Mouse (Mus musculus) neural tube, embryonic 10.5 days (tissue): Measurements from ENCODE around the gene Marveld1.

Experiments used
- DNase-seq: peaks from one replicate; pipeline ENCODE4 v3.0.0-alpha.2; 2017; ENCODE audit warnings: low spot score; ENCODE audit errors: extremely low spot score

Gene Marveld1

DNA sequence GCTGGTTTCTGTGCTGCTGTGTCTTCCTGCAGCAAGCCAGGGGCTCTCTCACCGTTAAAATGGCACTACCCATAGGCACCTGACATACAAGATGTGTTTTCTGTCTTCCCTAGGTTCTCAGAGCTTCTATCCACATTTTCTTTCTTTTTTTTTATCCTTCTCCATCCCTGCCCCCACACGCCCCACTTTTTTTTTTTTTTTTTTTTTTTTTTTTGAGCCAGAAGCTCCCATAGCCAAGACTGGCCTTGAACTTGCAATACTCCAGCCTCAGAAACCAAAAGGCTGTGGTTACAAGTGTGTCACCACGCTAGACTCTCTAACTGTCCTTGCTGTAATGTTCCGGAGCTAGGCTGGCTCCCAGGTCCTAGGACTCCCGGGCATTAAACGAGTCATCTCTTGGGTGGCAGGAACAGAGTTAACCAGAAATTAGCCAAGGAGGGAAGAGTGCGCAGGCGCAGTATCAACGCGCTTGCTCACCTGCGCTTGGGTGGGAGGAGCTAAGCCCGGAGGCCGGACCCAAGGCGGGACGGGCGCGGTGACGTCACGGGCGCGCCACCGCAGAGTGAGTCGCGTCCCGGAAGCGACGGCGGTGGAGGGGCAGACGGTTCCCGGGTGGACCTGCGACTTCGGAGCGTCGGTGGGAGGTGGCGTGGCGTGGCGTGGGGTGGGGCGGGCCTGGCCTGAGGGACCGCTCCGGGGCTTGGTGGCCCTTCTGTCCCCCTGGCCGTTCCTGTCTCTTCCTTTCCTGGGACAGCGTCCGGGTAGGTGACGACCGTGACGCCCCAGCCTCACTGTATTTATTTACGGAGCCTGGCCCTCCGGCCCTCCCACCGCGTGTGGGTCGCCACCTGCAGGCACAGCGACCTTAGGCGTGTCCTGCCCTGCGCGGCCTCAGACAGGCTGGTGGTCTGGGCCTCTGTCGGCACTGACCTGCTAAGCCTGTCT, 23.1 kb downstream of the Marveld1 start:
- DNase-seq = peak; percentile 88

DNA sequence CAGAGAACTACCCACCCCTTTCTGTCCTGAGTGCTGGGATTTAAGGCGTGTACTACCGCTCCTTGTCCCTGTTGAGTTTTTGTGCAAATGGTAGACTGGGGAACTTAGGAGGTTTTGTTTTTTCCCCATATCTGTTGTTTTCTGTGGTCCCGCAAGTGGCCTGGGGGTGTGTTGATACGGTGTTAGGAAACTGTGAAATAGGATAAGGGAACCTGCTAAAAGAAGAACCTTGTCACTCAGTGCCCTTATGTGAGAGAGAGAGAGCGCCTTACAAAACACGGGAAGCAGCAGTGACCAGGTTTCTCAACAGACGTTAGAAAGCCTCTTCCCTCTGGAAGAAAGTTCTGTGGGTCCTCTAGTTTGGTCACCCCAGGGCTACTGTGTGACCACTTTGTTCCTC, 29.6 kb downstream of the Marveld1 start:
- DNase-seq = no peak

DNA sequence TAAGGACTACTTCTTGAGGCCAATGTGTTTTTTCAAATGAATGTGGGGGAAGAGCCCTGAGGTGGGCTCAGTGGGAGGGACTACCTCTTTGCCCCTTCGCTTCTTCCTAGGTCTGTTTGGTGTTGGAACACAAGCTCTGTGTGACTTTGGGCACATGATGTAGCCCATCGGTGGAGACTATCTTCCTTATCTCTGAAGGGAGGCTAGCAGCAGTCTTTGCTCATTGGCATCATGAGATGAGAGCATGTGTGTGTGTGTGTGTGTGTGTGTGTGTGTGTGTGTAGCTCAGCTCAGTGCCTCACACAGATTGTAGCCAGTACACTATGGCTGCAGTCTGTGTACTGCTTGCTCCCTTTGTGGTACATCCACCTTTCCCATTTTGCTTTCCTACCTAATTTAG, 30.3 kb downstream of the Marveld1 start:
- no peak for DNase-seq

DNA sequence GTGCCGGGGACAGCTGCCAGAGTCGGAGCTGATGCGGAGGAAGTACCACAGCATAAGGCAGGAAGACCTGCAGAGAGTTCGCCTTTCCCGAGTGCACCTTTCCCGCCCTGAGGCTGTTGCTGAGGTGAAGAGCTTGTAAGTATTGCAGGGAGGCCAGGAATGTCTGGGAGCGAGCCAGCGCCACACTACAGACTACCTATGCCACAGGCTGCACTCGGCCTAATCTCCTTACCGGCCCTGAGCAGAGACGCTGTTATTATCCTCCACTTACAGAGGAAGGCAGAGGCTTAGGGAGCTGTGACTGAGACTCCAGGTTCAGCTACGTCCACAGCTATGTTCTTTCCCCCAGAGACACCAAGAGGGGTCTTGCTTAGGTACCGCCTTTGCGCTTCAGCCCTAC, 32.2 kb downstream of the Marveld1 start:
- no peak for DNase-seq

- no peak for DNase-seq
Measured at GRCm38 (mm10) chr19:42182673-42183072, 35.5 kb downstream of the Marveld1 start.

DNA sequence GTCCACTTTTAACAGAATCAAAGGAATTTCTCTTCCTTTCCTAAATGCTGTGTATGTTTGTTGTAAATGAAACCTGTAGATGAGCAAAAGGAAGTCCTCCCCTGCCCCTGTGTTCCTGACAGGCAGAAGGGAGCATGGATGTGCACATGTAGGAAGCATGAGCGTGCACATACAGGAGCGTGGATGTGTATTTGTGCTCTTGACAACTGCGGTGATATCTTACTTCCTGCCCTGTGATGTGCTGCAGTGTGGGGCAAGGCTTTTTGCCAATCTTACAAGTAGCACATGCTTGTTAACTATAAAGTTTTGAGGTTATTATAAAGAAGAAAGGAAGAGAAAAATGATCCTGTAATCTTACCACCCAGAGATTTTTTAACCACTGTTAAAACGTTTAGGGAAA, 42.5 kb downstream of the Marveld1 start:
- DNase-seq = no peak

- peak; percentile 75 for DNase-seq
Measured at GRCm38 (mm10) chr19:42190494-42190893, 43.3 kb downstream of the Marveld1 start.

DNA sequence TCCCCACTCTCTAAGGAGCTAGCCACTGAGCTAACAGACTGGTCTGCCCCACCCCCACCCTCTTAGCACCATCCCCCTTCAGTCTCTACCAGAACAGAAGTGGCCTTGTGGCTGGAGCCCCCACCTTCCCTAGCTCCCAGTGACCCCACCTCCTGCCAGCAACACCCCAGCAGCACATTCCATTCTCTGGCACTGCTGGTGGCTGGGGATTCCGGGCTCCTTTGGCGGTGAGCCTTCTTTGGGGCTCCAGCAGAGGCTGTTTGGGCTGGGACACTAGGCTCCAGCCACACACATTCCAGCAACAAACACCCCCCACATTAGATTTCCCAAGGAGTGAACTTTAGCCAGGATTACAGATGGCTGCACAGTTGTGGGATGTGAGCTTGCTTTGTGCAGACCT, 46.1 kb downstream of the Marveld1 start:
- DNase-seq = no peak

DNA sequence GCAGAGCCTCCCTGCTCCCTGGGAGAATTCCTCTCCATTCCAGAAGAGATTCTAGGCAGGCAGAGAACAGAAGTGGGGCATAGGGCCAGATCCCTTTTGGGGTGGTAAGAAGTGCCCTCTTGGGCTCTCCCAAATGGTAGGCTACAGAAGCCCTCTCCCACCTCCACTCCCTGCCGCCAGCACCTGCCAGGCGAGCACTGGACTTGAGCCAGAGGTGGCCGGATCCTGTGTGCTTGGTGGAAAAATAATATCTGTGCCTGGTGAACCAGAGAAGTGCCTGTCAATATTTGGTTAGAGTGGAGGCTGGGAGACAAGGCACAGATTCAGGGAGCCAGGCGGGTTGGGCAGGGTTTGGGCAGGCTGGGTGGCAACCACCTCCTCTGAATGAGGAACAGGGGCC, 49.2 kb downstream of the Marveld1 start:
- no peak for DNase-seq

- no peak for DNase-seq
Measured at GRCm38 (mm10) chr19:42197066-42197465, 49.9 kb downstream of the Marveld1 start.

GRCm38 (mm10) chr19:42198026-42198425, 50.8 kb downstream of the Marveld1 start:
- DNase-seq = no peak
